In genomic region chr1:96872361-96872693, GRCm38 (mm10) we compare ENCODE assay signal across 8 mouse cellular contexts. TPM values are rescaled to one million over a fixed set of nuclear protein-coding genes. Genes with fewer than 3 reads are reported as not detected.
DNase-seq lines count a peak whose midpoint lies in the region; ATAC-seq and TF ChIP-seq lines count a peak whose summit lies in the region.

No protein-coding gene starts in this region.

- H3K27me3 ChIP-seq in cerebellum, adult 2 months (ENCODE audit: control insufficient read depth, insufficient read depth, low read length), result no peaks in the 10 kb centered on the region
- H3K27me3 ChIP-seq in limb, embryonic 13.5 days, result peaks cover 30% of the 10 kb centered on the region
- no peaks in the 10 kb centered on the region for H3K27me3 ChIP-seq in stomach, embryonic 14.5 days (ENCODE audit: control insufficient read depth, insufficient read depth, low read length)

- peak overlapping the region; percentile 62 for H3K4me3 ChIP-seq in cerebellum, adult 2 months (replicated peaks; ENCODE audit: insufficient read depth, low read depth, low read length)
- H3K4me3 ChIP-seq in limb, embryonic 13.5 days, result peak overlapping the region; percentile 51
- H3K4me3 ChIP-seq in stomach, embryonic 14.5 days (ENCODE audit: low read depth, low read length), result peak overlapping the region; percentile 47

- no peak for TF ChIP-seq CTCF in cerebellum, adult 2 months (IDR thresholded peaks at IDR 0.05; ENCODE audit: borderline replicate concordance, insufficient read depth, low read depth, low read length)

- peak overlapping the region; percentile 50; the same call in 1 of the 2 replicates for H3K9ac ChIP-seq in limb, embryonic 13.5 days
- H3K9ac ChIP-seq in stomach, embryonic 14.5 days (replicated peaks; ENCODE audit: low read depth, low read length), result no peak overlapping the region

- DNase-seq in cerebellum, adult 2 months, result no peak
- DNase-seq in cerebellum, adult 11 months, result no peak
- DNase-seq in right cerebral cortex, postnatal 4 days, result peak; percentile 11
- DNase-seq in right cerebral cortex, postnatal 25 days, result no peak
- no peak for DNase-seq in gastrocnemius, adult 18-20 months (ENCODE audit: low spot score)
- DNase-seq in layer of hippocampus, postnatal 14 days (ENCODE audit: low spot score in 2 of 2), result no peak

- ATAC-seq in limb, embryonic 13.5 days (ENCODE audit: low FRiP score, low read depth), result no peak
- no peak; the same call in 1 of the 2 replicates for ATAC-seq in stomach, embryonic 14.5 days (ENCODE audit: insufficient number of reproducible peaks, insufficient read depth, low FRiP score, low read depth)

- no peaks in the 10 kb centered on the region for H3K36me3 ChIP-seq in limb, embryonic 13.5 days
- H3K36me3 ChIP-seq in stomach, embryonic 14.5 days (ENCODE audit: control insufficient read depth, insufficient read depth, low read length), result no peaks in the 10 kb centered on the region

- no peaks in the 10 kb centered on the region for H3K9me3 ChIP-seq in limb, embryonic 13.5 days
- H3K9me3 ChIP-seq in stomach, embryonic 14.5 days (ENCODE audit: control insufficient read depth, low read depth, low read length), result no peaks in the 10 kb centered on the region

- TF ChIP-seq POLR2A in cerebellum, adult 2 months (IDR thresholded peaks at IDR 0.05; ENCODE audit: borderline replicate concordance, insufficient read depth, low read length), result no peak

- H3K4me1 ChIP-seq in cerebellum, adult 2 months (ENCODE audit: control insufficient read depth, insufficient read depth, low read length), result no peaks in the 10 kb centered on the region
- peaks cover 11% of the 10 kb centered on the region for H3K4me1 ChIP-seq in limb, embryonic 13.5 days
- H3K4me1 ChIP-seq in stomach, embryonic 14.5 days (ENCODE audit: control insufficient read depth, insufficient read depth, low read length), result peaks cover 5% of the 10 kb centered on the region; the same call in 1 of the 2 replicates

- no peak overlapping the region for H3K27ac ChIP-seq in cerebellum, adult 2 months (ENCODE audit: insufficient read depth, low read length)
- no peak overlapping the region for H3K27ac ChIP-seq in limb, embryonic 13.5 days
- no peak overlapping the region for H3K27ac ChIP-seq in stomach, embryonic 14.5 days (ENCODE audit: low read length)

- H3K4me2 ChIP-seq in limb, embryonic 13.5 days (replicated peaks), result peak overlapping the region; percentile 88
- H3K4me2 ChIP-seq in stomach, embryonic 14.5 days (replicated peaks; ENCODE audit: low read depth, low read length), result peak overlapping the region; percentile 75

- under 1% methylated on average over 10 of the region's 10 CpGs for WGBS in cerebellum, adult 2 months
- WGBS in limb, embryonic 13.5 days, result 2% methylated on average over 10 of the region's 10 CpGs
- WGBS in stomach, embryonic 14.5 days, result 5% methylated on average over 10 of the region's 10 CpGs

RNA-seq across cellular contexts. Expression of gene Slco4c1, which starts 0.4 kb away (rescaled TPM):
- polyA plus RNA-seq in cerebellum, adult 2 months (2012; rRNA removed), result 0.52 and 0.69 TPM in 2 replicates
- polyA plus RNA-seq in limb, embryonic 13.5 days (2015; fragmentation: Nextera tagmentation; extraction: Ambion mirVana), result not detected in 2 replicates
- 0.12 and 0.39 TPM in 2 replicates for polyA plus RNA-seq in stomach, embryonic 14.5 days (2014; fragmentation: Nextera tagmentation; extraction: Ambion mirVana)
- not detected for total RNA-seq in gastrocnemius, adult 18-20 months (2021)
- total RNA-seq in layer of hippocampus, postnatal 14 days (2021), result 1 to 10 TPM; 1.7 to 1.8 TPM
